Mouse (Mus musculus) T-helper 17 cell (primary cell): ENCODE measurements around the gene Cib2.
"Not testable (repeated sequence)": the region's sequence is repeated elsewhere in the genome, so short reads cannot be mapped to it uniquely, and the experiment has no call there.

Source experiments
- in situ Hi-C, 2 experiments: fragments of 300-600 bp; cut with MboI, MseI; formaldehyde crosslinking; loops; 1 replicate in 1 of 2; 2 replicates in 1 of 2; pipeline ENCODE4 v1.15.1; 2025; ENCODE audit warnings: high pct_unique_total_duplicates in 2 of 2

Gene Cib2

GRCm38 (mm10) chr9:54559771-54560471 is at the start of gene Cib2:
TSS of gene Cib2 (minus strand) at chr9:54560218.
- in situ Hi-C loops: no loop called here

- in situ Hi-C loops: loop anchor here in 1 of 2 experiments (5.0 kb wide), 1 partner anchor 168 kb away; no protein-coding TSS in a partner anchor
These were observed 44.9 kb upstream of the Cib2 start for GRCm38 (mm10) chr9:54604886-54605285.

GRCm38 (mm10) chr9:54604131-54604654 is 44.2 kb upstream of the Cib2 start:
- in situ Hi-C loops: no loop called here

GRCm38 (mm10) chr9:54602916-54603315 is 42.9 kb upstream of the Cib2 start:
- in situ Hi-C loops: no loop called here

- in situ Hi-C loops: no loop called here
These were observed 42.4 kb upstream of the Cib2 start for GRCm38 (mm10) chr9:54602386-54602785.

DNA sequence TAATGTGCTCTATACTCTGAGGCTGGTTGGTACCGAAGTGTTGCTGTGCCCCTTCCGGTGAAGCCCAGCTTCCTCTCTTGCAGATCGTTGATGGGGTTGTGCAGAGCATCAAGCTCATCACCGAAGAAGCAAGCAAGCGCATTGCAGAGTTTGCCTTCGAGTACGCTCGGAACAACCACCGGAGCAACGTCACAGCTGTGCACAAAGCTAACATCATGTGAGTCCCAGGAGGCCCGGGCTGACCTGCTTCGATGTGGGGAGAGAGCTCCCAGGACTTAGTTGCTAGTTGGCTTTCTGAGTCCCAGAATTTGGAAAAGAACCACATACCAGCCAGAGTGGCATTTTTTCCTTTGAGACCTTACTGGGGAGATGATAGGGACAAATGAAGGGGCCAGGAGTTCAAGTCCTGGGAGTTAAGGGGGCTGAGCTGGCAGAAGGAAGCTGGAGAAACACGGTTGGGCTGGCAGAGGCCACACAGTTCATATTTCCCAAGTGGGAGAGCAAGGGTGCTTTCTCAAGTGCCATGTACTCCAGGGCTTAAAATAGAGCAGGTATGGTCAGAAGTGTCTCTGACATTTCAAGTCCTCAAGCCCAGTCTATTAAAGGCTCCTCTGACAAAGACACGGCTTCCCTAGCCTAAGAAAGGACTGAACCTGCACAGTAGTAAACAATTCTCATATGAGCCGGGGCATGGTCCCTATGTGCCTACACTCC is 36.9 kb upstream of the Cib2 start:
- in situ Hi-C loops: no loop called here

DNA sequence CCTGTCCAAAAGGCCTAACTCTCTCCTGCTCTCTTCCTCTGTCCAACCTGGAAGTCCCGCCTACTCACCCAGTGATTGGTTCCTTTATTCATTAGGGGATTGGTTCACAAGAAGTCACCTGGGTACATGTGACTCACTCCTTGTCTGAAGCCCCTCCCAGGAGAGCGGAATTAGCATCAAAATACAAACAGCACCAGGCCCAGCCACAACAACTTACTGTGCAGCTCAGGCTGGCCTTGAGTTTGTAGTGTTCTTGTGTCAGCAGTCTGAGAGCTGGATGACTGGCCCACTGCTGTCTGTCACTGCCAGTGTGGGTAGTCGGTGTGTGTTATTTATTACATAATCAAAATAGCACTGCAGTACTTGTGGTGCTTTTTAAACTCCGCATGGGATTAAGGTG is 33.6 kb upstream of the Cib2 start:
- in situ Hi-C loops: not testable (repeated sequence)

DNA sequence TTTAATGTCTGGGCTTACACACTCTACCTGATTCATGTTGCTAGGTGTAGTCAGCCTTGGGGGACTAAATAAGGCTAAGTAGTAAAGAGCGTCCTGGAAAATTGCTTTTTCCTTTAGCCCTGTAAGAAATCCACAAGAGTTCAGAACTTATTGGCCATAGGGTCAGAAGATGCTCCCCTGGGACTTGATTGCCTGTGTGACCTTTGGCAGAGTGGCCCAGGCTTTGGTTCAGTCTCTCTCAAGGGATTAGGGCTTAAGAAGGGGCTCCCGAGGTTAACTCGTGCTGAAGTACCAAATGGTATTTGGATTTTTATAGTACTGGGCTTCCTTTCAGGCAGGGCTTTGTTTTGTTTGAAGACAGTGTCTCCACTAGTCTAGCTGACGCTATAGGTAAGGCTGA is 27.8 kb upstream of the Cib2 start:
- in situ Hi-C loops: loop anchor here in 1 of 2 experiments (10.0 kb wide), 1 partner anchor 277 kb away; the partner anchor contains the start of gene Ireb2

DNA sequence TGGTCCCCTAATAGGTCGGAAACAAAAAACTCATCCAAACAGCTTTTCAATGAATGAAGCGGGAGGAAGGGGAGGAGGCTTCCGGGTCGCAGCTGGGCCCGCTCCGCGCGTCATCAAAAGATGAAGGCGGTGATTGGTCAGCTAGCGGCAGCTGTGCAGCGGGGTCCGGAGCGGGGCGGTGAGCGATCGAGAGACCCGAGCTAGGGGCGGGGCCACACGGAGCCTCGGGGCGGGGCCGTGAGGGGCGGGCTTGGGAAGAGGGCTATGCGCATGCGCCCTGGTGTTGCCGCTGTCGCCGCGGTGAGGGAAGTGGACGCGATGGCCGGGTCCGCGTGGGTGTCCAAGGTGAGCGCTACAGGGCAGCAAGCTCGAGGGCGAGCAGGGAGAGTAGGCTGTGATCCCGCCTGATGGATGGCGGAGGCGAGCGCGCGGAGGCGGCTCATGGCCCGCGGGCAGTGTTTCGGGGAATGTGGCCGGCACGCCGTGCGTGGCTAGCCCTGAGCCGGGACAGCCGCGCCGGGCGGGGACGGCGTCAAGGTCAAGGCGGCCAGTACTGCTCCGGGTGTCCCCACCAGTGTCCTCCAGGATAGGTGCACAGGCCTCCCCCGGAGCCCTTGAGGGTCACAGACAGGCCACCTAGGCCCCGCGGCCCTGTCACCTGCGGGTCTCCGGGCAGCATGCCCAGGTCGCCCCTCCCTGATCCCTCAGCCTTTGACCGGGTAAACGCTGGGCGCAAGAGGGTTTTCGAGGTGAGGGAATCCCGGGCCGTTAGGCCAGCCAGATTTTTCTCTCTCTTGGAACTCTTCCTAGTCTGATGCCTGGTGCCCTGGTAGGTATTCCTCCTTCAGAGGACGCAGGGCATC is 26.4 kb upstream of the Cib2 start, which contains the start of gene Idh3a:
Gene Idh3a (plus strand): TSS at position 136 of the 863 bp plus-strand sequence.
- in situ Hi-C loops: loop anchor here in 1 of 2 experiments (10.0 kb wide), 1 partner anchor 278 kb away; the partner anchor contains the start of gene Ireb2

GRCm38 (mm10) chr9:54585839-54586198 is 25.8 kb upstream of the Cib2 start:
- in situ Hi-C loops: loop anchor here in 1 of 2 experiments (10.0 kb wide), 1 partner anchor 279 kb away; the partner anchor contains the start of gene Ireb2

GRCm38 (mm10) chr9:54584127-54584526 is 24.1 kb upstream of the Cib2 start:
- in situ Hi-C loops: loop anchor here in 1 of 2 experiments (10.0 kb wide), 1 partner anchor 281 kb away; the partner anchor contains the start of gene Ireb2

DNA sequence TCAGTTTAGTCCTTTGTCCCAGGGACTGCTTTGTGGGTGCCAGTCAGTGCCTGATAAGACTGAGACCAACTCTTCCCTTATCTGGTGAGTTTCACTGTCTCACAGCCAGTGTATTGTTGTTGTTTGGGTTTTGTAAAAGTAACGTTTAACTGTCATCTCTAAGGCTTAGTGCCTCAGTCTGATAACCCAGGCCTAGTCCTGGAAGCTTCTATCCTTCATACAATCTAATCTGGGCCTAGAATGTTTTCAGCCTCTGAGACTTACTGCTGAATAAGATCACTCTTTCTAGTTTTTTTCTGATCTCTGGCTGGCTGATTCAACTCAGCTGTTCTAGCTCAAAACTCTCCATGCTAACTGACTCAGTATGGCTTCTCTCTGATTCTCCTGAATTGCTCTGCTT is 23.7 kb upstream of the Cib2 start:
- in situ Hi-C loops: loop anchor here in 1 of 2 experiments (10.0 kb wide), 1 partner anchor 281 kb away; the partner anchor contains the start of gene Ireb2

GRCm38 (mm10) chr9:54571130-54571839 is 11.3 kb upstream of the Cib2 start:
- in situ Hi-C loops: no loop called here

GRCm38 (mm10) chr9:54568732-54569131 is 8.7 kb upstream of the Cib2 start:
- in situ Hi-C loops: no loop called here

GRCm38 (mm10) chr9:54566958-54567357 is 6.9 kb upstream of the Cib2 start:
- in situ Hi-C loops: no loop called here

DNA sequence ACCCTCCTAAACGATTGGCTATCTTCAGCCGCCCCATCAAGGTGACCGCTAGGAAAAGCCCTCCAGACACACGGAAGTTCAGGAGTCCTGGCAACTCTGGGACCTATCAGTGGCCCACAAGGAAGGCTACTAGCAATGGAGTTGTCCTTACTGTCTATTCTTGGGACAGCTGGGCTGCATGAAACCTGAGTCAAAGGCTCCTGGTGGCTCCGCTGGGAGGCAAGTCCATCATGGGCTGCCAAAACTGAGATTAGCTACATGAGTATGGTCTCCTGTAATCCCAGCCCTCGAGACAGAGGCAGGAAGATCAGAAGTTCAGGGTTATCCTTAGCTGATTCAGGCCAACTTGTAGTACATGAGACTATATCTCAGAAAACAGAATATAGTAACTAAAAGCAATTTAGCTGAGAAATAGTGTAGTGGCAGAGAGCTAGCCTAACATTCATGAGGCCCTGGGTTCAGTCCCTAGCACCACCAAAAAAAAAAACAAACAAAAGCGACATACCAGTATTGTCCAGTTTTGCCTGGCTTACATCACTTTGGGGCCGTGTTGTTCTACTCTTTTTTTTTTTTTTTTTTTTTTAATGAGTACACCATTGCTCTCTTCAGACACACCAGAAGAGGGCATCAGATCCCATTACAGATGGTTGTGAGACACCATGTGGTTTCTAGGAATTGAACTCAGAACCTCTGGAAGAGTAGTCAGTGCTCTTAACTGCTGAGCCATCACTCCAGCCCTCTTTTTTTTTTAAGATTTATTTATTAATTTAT is 998 bp upstream of the Cib2 start:
- in situ Hi-C loops: no loop called here

GRCm38 (mm10) chr9:54558731-54559130 is 1.3 kb downstream of the Cib2 start:
- in situ Hi-C loops: no loop called here

DNA sequence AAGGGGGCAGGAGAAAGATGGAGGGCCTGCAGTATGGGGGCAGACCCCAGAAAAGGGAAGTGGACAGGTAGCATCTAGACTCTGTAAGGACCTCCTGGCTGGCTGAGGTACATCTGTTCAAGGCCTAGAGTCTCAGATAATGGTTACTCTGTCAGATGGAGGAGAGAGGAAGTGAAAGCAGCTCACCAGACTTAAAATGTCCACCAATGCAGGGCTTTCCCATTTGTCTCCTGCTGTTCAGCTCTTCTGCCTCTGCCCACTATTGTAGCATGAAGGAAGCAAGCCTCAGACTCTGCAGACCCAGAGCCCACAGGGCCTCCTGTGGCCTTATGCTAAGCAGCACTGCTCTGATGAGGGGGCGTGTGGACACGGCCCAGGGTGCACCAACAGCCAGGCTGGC is 5.0 kb downstream of the Cib2 start:
- in situ Hi-C loops: no loop called here

DNA sequence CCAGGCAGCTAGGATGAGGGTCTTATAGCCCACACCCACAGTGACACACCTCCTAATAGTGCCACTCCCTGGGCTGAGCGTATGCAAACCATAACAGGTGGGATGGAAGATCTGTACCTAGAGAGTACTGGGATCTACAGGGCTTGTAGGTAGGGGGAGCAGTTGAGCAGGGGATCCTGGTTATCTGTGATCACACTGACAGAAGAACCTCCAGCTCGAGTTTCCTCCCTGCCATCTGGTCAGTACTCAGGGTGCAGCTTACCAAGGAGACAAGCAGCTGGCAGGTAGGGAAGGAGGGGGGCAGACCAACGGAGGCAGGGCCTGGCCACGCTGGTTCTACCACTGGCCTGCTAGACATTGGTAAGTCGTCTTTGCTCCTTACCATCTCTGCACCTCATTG is 7.6 kb downstream of the Cib2 start:
- in situ Hi-C loops: no loop called here

- in situ Hi-C loops: no loop called here
These were observed 10.6 kb downstream of the Cib2 start for GRCm38 (mm10) chr9:54549433-54549832.
